In genomic region chr11:116078221-116078620, GRCm38 (mm10) we compare ENCODE assay signal across 8 mouse cellular contexts. TPM values are rescaled to one million over a fixed set of nuclear protein-coding genes. Genes with fewer than 3 reads are reported as not detected.
DNase-seq lines count a peak whose midpoint lies in the region; ATAC-seq lines count a peak whose summit lies in the region.

No protein-coding gene starts in this region.

- 0 out of 2 replicates have a peak overlapping the region, but pooled peaks have one; percentile 41 for H3K27ac ChIP-seq in embryonic facial prominence, embryonic 12.5 days
- H3K27ac ChIP-seq in hindbrain, embryonic 13.5 days: peak overlapping the region; percentile 62
- peak overlapping the region; percentile 96 for H3K27ac ChIP-seq in liver, embryonic 15.5 days (replicated peaks)

- WGBS in embryonic facial prominence, embryonic 12.5 days: 10% methylated on average over 16 of the region's 16 CpGs
- WGBS in hindbrain, embryonic 13.5 days: 9% methylated on average over 16 of the region's 16 CpGs
- WGBS in liver, embryonic 15.5 days (ENCODE audit: insufficient replicate concordance): 7% methylated on average over 16 of the region's 16 CpGs

- DNase-seq in urinary bladder, postnatal 25 days (ENCODE audit: low spot score): peak; percentile 45
- no peak for DNase-seq in urinary bladder, adult 2 months (ENCODE audit: low spot score)
- peak; percentile 89 for DNase-seq in naive thymus-derived CD4-positive, alpha-beta T cell, adult 2 months (ENCODE audit: low read depth)
- peak; percentile 96 for DNase-seq in thymus, postnatal 14 days
- no peak for DNase-seq in right cerebral cortex, postnatal 25 days

- H3K4me1 ChIP-seq in embryonic facial prominence, embryonic 12.5 days: peaks cover 16% of the 10 kb centered on the region; the same call in 1 of the 2 replicates
- H3K4me1 ChIP-seq in hindbrain, embryonic 13.5 days (replicated peaks): peaks cover 24% of the 10 kb centered on the region
- peaks cover 89% of the 10 kb centered on the region for H3K4me1 ChIP-seq in liver, embryonic 15.5 days (replicated peaks)

- ATAC-seq in embryonic facial prominence, embryonic 12.5 days (ENCODE audit: insufficient number of reproducible peaks, insufficient read depth, low FRiP score, low TSS enrichment): no peak
- peak; percentile 45; the same call in 1 of the 2 replicates for ATAC-seq in hindbrain, embryonic 13.5 days (ENCODE audit: low FRiP score)
- ATAC-seq in liver, embryonic 15.5 days (ENCODE audit: insufficient read depth): peak; percentile 13

- peaks cover 42% of the 10 kb centered on the region for H3K36me3 ChIP-seq in embryonic facial prominence, embryonic 12.5 days
- H3K36me3 ChIP-seq in hindbrain, embryonic 13.5 days: peaks cover 44% of the 10 kb centered on the region
- peaks cover 49% of the 10 kb centered on the region for H3K36me3 ChIP-seq in liver, embryonic 15.5 days (replicated peaks)

- H3K9ac ChIP-seq in embryonic facial prominence, embryonic 12.5 days: peak overlapping the region; percentile 44; the same call in 1 of the 2 replicates
- peak overlapping the region; percentile 72 for H3K9ac ChIP-seq in hindbrain, embryonic 13.5 days
- peak overlapping the region; percentile 85 for H3K9ac ChIP-seq in liver, embryonic 15.5 days

- H3K9me3 ChIP-seq in embryonic facial prominence, embryonic 12.5 days: no peaks in the 10 kb centered on the region
- no peaks in the 10 kb centered on the region for H3K9me3 ChIP-seq in hindbrain, embryonic 13.5 days
- H3K9me3 ChIP-seq in liver, embryonic 15.5 days (replicated peaks): no peaks in the 10 kb centered on the region

- peak overlapping the region; percentile 15; the same call in 1 of the 2 replicates for H3K4me3 ChIP-seq in embryonic facial prominence, embryonic 12.5 days
- H3K4me3 ChIP-seq in hindbrain, embryonic 13.5 days: peak overlapping the region; percentile 30
- peak overlapping the region; percentile 68 for H3K4me3 ChIP-seq in liver, embryonic 15.5 days (replicated peaks)

- H3K4me2 ChIP-seq in embryonic facial prominence, embryonic 12.5 days (replicated peaks): peak overlapping the region; percentile 42
- peak overlapping the region; percentile 54 for H3K4me2 ChIP-seq in hindbrain, embryonic 13.5 days
- H3K4me2 ChIP-seq in liver, embryonic 15.5 days: peak overlapping the region; percentile 88

- H3K27me3 ChIP-seq in embryonic facial prominence, embryonic 12.5 days: no peaks in the 10 kb centered on the region
- no peaks in the 10 kb centered on the region for H3K27me3 ChIP-seq in hindbrain, embryonic 13.5 days
- H3K27me3 ChIP-seq in liver, embryonic 15.5 days: no peaks in the 10 kb centered on the region

RNA-seq across cellular contexts. Expression of gene Unc13d, which starts 0.5 kb away (rescaled TPM):
- 4.5 and 5.6 TPM in 2 replicates for polyA plus RNA-seq in urinary bladder, adult 2 months (2012; rRNA removed)
- polyA plus RNA-seq in embryonic facial prominence, embryonic 12.5 days (2016; fragmentation: Nextera tagmentation; extraction: Ambion mirVana): 1.3 and 1.8 TPM in 2 replicates
- polyA plus RNA-seq in hindbrain, embryonic 13.5 days (2015; fragmentation: Nextera tagmentation; extraction: Ambion mirVana): 1.5 and 2.0 TPM in 2 replicates
- polyA plus RNA-seq in liver, embryonic 15.5 days (2015; fragmentation: Nextera tagmentation; extraction: Ambion mirVana): 21.4 and 23.3 TPM in 2 replicates

RNA-seq across cellular contexts. Expression of gene Wbp2, which starts 8.6 kb away (rescaled TPM):
- 119 and 147 TPM in 2 replicates for polyA plus RNA-seq in urinary bladder, adult 2 months (2012; rRNA removed)
- 44.9 and 48.3 TPM in 2 replicates for polyA plus RNA-seq in embryonic facial prominence, embryonic 12.5 days (2016; fragmentation: Nextera tagmentation; extraction: Ambion mirVana)
- polyA plus RNA-seq in hindbrain, embryonic 13.5 days (2015; fragmentation: Nextera tagmentation; extraction: Ambion mirVana): 129 and 133 TPM in 2 replicates
- 83.9 and 93.0 TPM in 2 replicates for polyA plus RNA-seq in liver, embryonic 15.5 days (2015; fragmentation: Nextera tagmentation; extraction: Ambion mirVana)

RNA-seq across cellular contexts. Expression of gene Unk, which starts 48.1 kb away (rescaled TPM):
- 23.3 and 23.7 TPM in 2 replicates for polyA plus RNA-seq in urinary bladder, adult 2 months (2012; rRNA removed)
- polyA plus RNA-seq in embryonic facial prominence, embryonic 12.5 days (2016; fragmentation: Nextera tagmentation; extraction: Ambion mirVana): 43.6 and 44.1 TPM in 2 replicates
- 33.8 and 37.1 TPM in 2 replicates for polyA plus RNA-seq in hindbrain, embryonic 13.5 days (2015; fragmentation: Nextera tagmentation; extraction: Ambion mirVana)
- polyA plus RNA-seq in liver, embryonic 15.5 days (2015; fragmentation: Nextera tagmentation; extraction: Ambion mirVana): 10.1 and 11.6 TPM in 2 replicates

RNA-seq across cellular contexts. Expression of gene Trim47, which starts 48.8 kb away (rescaled TPM):
- polyA plus RNA-seq in urinary bladder, adult 2 months (2012; rRNA removed): 33.1 and 40.7 TPM in 2 replicates
- 6.9 and 9.1 TPM in 2 replicates for polyA plus RNA-seq in embryonic facial prominence, embryonic 12.5 days (2016; fragmentation: Nextera tagmentation; extraction: Ambion mirVana)
- 3.9 and 4.5 TPM in 2 replicates for polyA plus RNA-seq in hindbrain, embryonic 13.5 days (2015; fragmentation: Nextera tagmentation; extraction: Ambion mirVana)
- 5.4 and 7.6 TPM in 2 replicates for polyA plus RNA-seq in liver, embryonic 15.5 days (2015; fragmentation: Nextera tagmentation; extraction: Ambion mirVana)

RNA-seq across cellular contexts. Expression of gene H3f3b, which starts 50.5 kb away (rescaled TPM):
- polyA plus RNA-seq in urinary bladder, adult 2 months (2012; rRNA removed): 374 and 394 TPM in 2 replicates
- 2,246 and 2,293 TPM in 2 replicates for polyA plus RNA-seq in embryonic facial prominence, embryonic 12.5 days (2016; fragmentation: Nextera tagmentation; extraction: Ambion mirVana)
- 2,444 and 2,571 TPM in 2 replicates for polyA plus RNA-seq in hindbrain, embryonic 13.5 days (2015; fragmentation: Nextera tagmentation; extraction: Ambion mirVana)
- polyA plus RNA-seq in liver, embryonic 15.5 days (2015; fragmentation: Nextera tagmentation; extraction: Ambion mirVana): 540 and 595 TPM in 2 replicates

Comparison
In these comparisons a context has a peak if more than half of its experiments do, and no peak if none do; other contexts are left out.
1. DNase-seq: peak in urinary bladder, postnatal 25 days (single experiment), naive thymus-derived CD4-positive, alpha-beta T cell, adult 2 months (single experiment) and thymus, postnatal 14 days (single experiment); none in urinary bladder, adult 2 months (single experiment) and right cerebral cortex, postnatal 25 days (single experiment).
2. H3K27ac ChIP-seq: peak in every context shown above with its lines; median percentile 96 in liver, embryonic 15.5 days; 62 in hindbrain, embryonic 13.5 days; 41 in embryonic facial prominence, embryonic 12.5 days.
3. H3K4me3 ChIP-seq: peak in every context shown above with its lines; median percentile 68 in liver, embryonic 15.5 days; 30 in hindbrain, embryonic 13.5 days; 15 in embryonic facial prominence, embryonic 12.5 days.
4. Peak in every context shown above with its lines, with median percentiles within 50 percentile points of each other: H3K4me2 ChIP-seq and H3K9ac ChIP-seq.